Mouse (Mus musculus): ENCODE measurements around the gene Nceh1. TPM values are rescaled to one million over a fixed set of nuclear protein-coding genes. Genes with fewer than 3 reads are reported as not detected.
"Not testable (repeated sequence)": the region's sequence is repeated elsewhere in the genome, so short reads cannot be mapped to it uniquely, and the experiment has no call there.

The Nceh1 gene
- polyA plus RNA-seq, 1 experiment from 2014 or later: 6.7 TPM

GRCm38 (mm10) chr3:27270160-27270962, 87.6 kb downstream of the Nceh1 start:
- H3K27ac ChIP-seq (ENCODE audit: low read length): 0 out of 2 replicates have a peak overlapping the region, but pooled peaks have one; percentile 33
- WGBS: 26% methylated on average over 11 of the region's 11 CpGs
- H3K4me1 ChIP-seq (ENCODE audit: control insufficient read depth, insufficient read depth, low read length): peaks cover 7% of the 10 kb centered on the region; the same call in 1 of the 2 replicates
- H3K9me3 ChIP-seq (ENCODE audit: control insufficient read depth, low read depth, low read length): no peaks in the 10 kb centered on the region
- ATAC-seq (ENCODE audit: insufficient number of reproducible peaks, insufficient read depth, low FRiP score, low read depth): peak; percentile 19; the same call in 1 of the 2 replicates
- H3K4me3 ChIP-seq (ENCODE audit: low read depth, low read length): no peak overlapping the region
- no peak overlapping the region for H3K9ac ChIP-seq (replicated peaks; ENCODE audit: low read depth, low read length)
- H3K4me2 ChIP-seq (replicated peaks; ENCODE audit: low read depth, low read length): no peak overlapping the region
- H3K36me3 ChIP-seq (ENCODE audit: control insufficient read depth, insufficient read depth, low read length): no peaks in the 10 kb centered on the region
- H3K27me3 ChIP-seq (ENCODE audit: control insufficient read depth, insufficient read depth, low read length): no peaks in the 10 kb centered on the region

DNA sequence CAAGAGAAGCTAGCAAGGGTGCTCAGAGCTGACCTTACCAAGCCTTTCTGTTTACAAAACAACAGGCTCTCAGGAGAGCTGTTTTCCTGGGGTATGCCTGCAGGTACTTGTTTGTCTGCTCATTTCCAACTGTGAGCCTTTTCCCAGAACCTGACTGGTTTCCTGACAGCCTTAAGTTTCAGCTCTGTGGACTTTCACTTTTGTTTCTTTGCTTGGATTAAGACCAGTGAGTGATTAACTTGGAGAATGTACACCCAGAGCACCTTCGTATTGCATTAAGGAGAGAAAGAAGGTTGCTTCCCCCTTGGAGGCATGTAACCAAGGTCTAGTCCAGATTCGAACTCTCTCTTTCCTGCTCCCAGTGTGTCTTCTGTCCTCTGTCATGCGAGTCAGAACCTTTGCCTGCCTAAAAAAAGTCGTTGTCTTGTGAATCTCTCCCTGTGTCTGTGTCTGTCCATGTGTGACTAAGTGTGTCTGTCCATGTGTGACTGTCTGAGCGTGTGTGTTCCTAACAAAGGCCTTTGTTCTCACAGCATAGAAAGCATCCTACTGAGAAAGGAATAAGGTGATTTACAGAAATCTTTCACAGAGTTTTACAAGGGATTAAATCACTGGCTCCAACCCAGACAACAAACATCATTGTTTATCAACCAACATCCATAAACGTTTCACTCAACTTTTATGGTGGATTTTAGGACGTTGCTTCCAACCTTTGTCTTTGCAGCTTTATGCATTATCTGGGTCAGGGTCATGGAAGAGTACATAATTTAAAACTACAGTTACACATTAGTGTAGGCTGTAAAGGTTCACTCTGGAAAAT, 90.4 kb downstream of the Nceh1 start:
- Histone ChIP-seq H3K9me3 (ENCODE audit: control insufficient read depth, low read depth, low read length) (no peaks in the 10 kb centered on the region), H3K4me1 (ENCODE audit: control insufficient read depth, insufficient read depth, low read length) (peaks cover 7% of the 10 kb centered on the region; the same call in 1 of the 2 replicates), H3K27ac (ENCODE audit: low read length) (no peak overlapping the region; the same call in 1 of the 2 replicates), H3K27me3 (ENCODE audit: control insufficient read depth, insufficient read depth, low read length) (no peaks in the 10 kb centered on the region), H3K9ac (replicated peaks; ENCODE audit: low read depth, low read length) (no peak overlapping the region), H3K36me3 (ENCODE audit: control insufficient read depth, insufficient read depth, low read length) (no peaks in the 10 kb centered on the region), H3K4me3 (ENCODE audit: low read depth, low read length) (no peak overlapping the region), H3K4me2 (replicated peaks; ENCODE audit: low read depth, low read length) (no peak overlapping the region)
- ATAC-seq (ENCODE audit: insufficient number of reproducible peaks, insufficient read depth, low FRiP score, low read depth): no peak
- 38% methylated on average over 7 of the region's 7 CpGs for WGBS

DNA sequence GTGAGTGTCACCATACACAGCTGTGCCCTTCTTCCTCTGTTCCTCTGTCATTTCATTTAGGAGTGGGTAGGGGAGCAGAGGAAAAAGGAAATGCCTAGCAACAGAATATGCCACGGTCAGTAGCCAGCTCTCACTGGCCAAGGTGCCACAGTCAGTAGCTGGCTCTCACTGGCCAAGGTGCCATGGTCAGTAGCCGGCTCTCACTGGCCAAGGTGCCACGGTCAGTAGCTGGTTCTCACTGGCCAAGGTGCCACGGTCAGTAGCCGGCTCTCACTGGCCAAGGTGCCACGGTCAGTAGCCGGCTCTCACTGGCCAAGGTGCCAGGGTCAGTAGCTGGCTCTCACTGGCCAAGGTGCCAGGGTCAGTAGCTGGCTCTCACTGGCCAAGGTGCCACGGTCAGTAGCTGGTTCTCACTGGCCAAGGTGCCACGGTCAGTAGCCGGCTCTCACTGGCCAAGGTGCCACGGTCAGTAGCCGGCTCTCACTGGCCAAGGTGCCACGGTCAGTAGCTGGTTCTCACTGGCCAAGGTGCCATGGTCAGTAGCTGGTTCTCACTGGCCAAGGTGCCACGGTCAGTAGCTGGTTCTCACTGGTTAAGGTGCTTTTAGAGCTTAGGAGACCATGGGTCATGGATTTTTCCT, 96.6 kb downstream of the Nceh1 start:
- not testable (repeated sequence) for H3K36me3 ChIP-seq (ENCODE audit: control insufficient read depth, insufficient read depth, low read length); H3K4me1 ChIP-seq (ENCODE audit: control insufficient read depth, insufficient read depth, low read length); H3K9ac ChIP-seq (replicated peaks; ENCODE audit: low read depth, low read length); H3K4me3 ChIP-seq (ENCODE audit: low read depth, low read length); H3K4me2 ChIP-seq (replicated peaks; ENCODE audit: low read depth, low read length); H3K27ac ChIP-seq (ENCODE audit: low read length); H3K27me3 ChIP-seq (ENCODE audit: control insufficient read depth, insufficient read depth, low read length); H3K9me3 ChIP-seq (ENCODE audit: control insufficient read depth, low read depth, low read length); ATAC-seq (ENCODE audit: insufficient number of reproducible peaks, insufficient read depth, low FRiP score, low read depth)
- 96% methylated on average over 12 of the region's 14 CpGs for WGBS

GRCm38 (mm10) chr3:27280280-27280749, 97.5 kb downstream of the Nceh1 start:
- no peaks in the 10 kb centered on the region for H3K36me3 ChIP-seq (ENCODE audit: control insufficient read depth, insufficient read depth, low read length)
- H3K27me3 ChIP-seq (ENCODE audit: control insufficient read depth, insufficient read depth, low read length): no peaks in the 10 kb centered on the region
- peaks cover 3% of the 10 kb centered on the region; the same call in 1 of the 2 replicates for H3K9me3 ChIP-seq (ENCODE audit: control insufficient read depth, low read depth, low read length)
- H3K4me1 ChIP-seq (ENCODE audit: control insufficient read depth, insufficient read depth, low read length): peaks cover 3% of the 10 kb centered on the region; the same call in 1 of the 2 replicates
- H3K9ac ChIP-seq (replicated peaks; ENCODE audit: low read depth, low read length): no peak overlapping the region
- no peak; the same call in 1 of the 2 replicates for ATAC-seq (ENCODE audit: insufficient number of reproducible peaks, insufficient read depth, low FRiP score, low read depth)
- H3K4me3 ChIP-seq (ENCODE audit: low read depth, low read length): no peak overlapping the region
- no peak overlapping the region for H3K27ac ChIP-seq (ENCODE audit: low read length)
- 53% methylated on average over 11 of the region's 11 CpGs for WGBS
- no peak overlapping the region for H3K4me2 ChIP-seq (replicated peaks; ENCODE audit: low read depth, low read length)

DNA sequence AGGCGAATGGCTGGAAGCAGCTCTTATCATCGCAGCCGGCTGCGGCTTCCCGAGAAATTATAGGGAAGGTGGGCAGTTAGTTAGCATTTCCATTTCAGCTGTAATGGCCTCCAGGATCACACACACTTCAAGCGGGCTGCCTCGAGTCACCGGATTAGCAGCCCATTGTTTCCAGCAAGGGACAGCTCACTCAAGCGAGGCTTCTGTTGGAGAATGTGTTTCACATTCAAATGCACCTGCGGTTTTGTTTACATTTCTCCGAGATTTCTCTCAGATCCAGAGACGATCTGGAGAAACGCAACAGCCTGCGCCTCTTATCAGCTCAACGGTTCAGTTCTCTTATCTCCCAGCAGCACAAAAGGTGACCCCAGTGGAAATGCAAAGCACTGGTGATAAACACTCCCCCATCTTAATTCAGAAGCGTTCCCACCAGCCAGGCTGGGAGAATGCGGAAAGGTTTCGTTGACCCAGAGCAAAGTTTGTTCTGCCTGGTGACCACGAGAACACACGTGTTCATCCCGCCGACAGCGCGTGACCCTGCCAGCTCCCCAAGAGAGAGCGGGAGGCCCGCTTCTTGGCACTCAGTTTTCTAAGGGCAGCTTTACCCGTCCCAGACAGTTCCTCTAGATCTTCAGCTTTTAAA, 100.4 kb downstream of the Nceh1 start:
- peak; percentile 67 for ATAC-seq (ENCODE audit: insufficient number of reproducible peaks, insufficient read depth, low FRiP score, low read depth)
- Histone ChIP-seq H3K9me3 (ENCODE audit: control insufficient read depth, low read depth, low read length) (peaks cover 3% of the 10 kb centered on the region; the same call in 1 of the 2 replicates), H3K4me2 (replicated peaks; ENCODE audit: low read depth, low read length) (peak overlapping the region; percentile 40), H3K36me3 (ENCODE audit: control insufficient read depth, insufficient read depth, low read length) (no peaks in the 10 kb centered on the region), H3K27ac (ENCODE audit: low read length) (peak overlapping the region; percentile 39; the same call in 1 of the 2 replicates), H3K4me1 (ENCODE audit: control insufficient read depth, insufficient read depth, low read length) (peaks cover 3% of the 10 kb centered on the region; the same call in 1 of the 2 replicates), H3K9ac (replicated peaks; ENCODE audit: low read depth, low read length) (no peak overlapping the region), H3K27me3 (ENCODE audit: control insufficient read depth, insufficient read depth, low read length) (no peaks in the 10 kb centered on the region), H3K4me3 (ENCODE audit: low read depth, low read length) (peak overlapping the region; percentile 11; the same call in 1 of the 2 replicates)
- WGBS: 3% methylated on average over 27 of the region's 27 CpGs

- WGBS: 58% methylated on average over 7 of the region's 7 CpGs
- Histone ChIP-seq H3K4me2 (replicated peaks; ENCODE audit: low read depth, low read length) (peak overlapping the region; percentile 40), H3K4me3 (ENCODE audit: low read depth, low read length) (no peak overlapping the region), H3K4me1 (ENCODE audit: control insufficient read depth, insufficient read depth, low read length) (peaks cover 3% of the 10 kb centered on the region; the same call in 1 of the 2 replicates), H3K9me3 (ENCODE audit: control insufficient read depth, low read depth, low read length) (peaks cover 3% of the 10 kb centered on the region; the same call in 1 of the 2 replicates), H3K27ac (ENCODE audit: low read length) (peak overlapping the region; percentile 39; the same call in 1 of the 2 replicates), H3K9ac (replicated peaks; ENCODE audit: low read depth, low read length) (no peak overlapping the region), H3K36me3 (ENCODE audit: control insufficient read depth, insufficient read depth, low read length) (no peaks in the 10 kb centered on the region), H3K27me3 (ENCODE audit: control insufficient read depth, insufficient read depth, low read length) (no peaks in the 10 kb centered on the region)
- no peak for ATAC-seq (ENCODE audit: insufficient number of reproducible peaks, insufficient read depth, low FRiP score, low read depth)
Observed at GRCm38 (mm10) chr3:27283796-27284195, 101.0 kb downstream of the Nceh1 start.

DNA sequence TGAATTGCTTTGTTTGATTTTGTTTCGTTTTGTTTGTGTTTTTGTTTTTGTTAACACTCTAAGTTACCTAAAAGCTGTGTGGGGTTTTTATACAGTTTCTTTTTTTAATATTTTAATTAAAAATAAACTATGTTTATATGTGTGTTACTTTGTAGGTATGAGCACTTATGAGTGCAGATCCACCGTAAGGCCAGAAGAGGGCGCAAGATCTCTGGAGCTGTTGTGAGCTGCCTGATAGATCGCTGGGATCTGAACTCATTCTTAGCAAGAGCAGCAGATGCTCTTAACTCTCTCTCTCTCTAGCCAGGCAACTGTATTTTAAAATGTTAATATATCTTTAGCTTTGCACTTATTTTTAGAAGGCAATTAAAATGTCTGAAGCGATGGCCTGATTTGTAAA, 101.5 kb downstream of the Nceh1 start:
- H3K36me3 ChIP-seq (ENCODE audit: control insufficient read depth, insufficient read depth, low read length): no peaks in the 10 kb centered on the region
- no peak overlapping the region for H3K9ac ChIP-seq (replicated peaks; ENCODE audit: low read depth, low read length)
- no peak overlapping the region for H3K4me2 ChIP-seq (replicated peaks; ENCODE audit: low read depth, low read length)
- no peak overlapping the region for H3K4me3 ChIP-seq (ENCODE audit: low read depth, low read length)
- no peak for ATAC-seq (ENCODE audit: insufficient number of reproducible peaks, insufficient read depth, low FRiP score, low read depth)
- H3K4me1 ChIP-seq (ENCODE audit: control insufficient read depth, insufficient read depth, low read length): peaks cover 3% of the 10 kb centered on the region; the same call in 1 of the 2 replicates
- no peaks in the 10 kb centered on the region for H3K27me3 ChIP-seq (ENCODE audit: control insufficient read depth, insufficient read depth, low read length)
- H3K27ac ChIP-seq (ENCODE audit: low read length): no peak overlapping the region
- H3K9me3 ChIP-seq (ENCODE audit: control insufficient read depth, low read depth, low read length): peaks cover 3% of the 10 kb centered on the region; the same call in 1 of the 2 replicates
- WGBS: 92% methylated on average over 5 of the region's 5 CpGs

All from stomach, embryonic 14.5 days (tissue).